Mouse (Mus musculus) kidney, embryonic 15.5 days (tissue): ENCODE results near the gene Tmc7. TPM values are rescaled to one million over a fixed set of nuclear protein-coding genes. Genes with fewer than 3 reads are reported as not detected.

ENCODE experiments used
- ATAC-seq: fragments of 200-750 bp; cut with Nextera tagmentation; replicated peaks from 2 replicates; pipeline ENCODE4 v1.8.0; 2017; ENCODE audit warnings: moderate TSS enrichment; ENCODE audit not compliant: low FRiP score
- H3K27ac ChIP-seq: fragments of 300-500 bp; sonication (generic); 2 replicates; pipeline ENCODE4 v1.5.1; 2015; ENCODE audit warnings: mild to moderate bottlenecking, inconsistent platforms
- H3K27me3 ChIP-seq: fragments of 300-500 bp; sonication (generic); 2 replicates; pipeline ENCODE4 v1.6.1; 2015; ENCODE audit warnings: inconsistent platforms
- H3K36me3 ChIP-seq: fragments of 300-500 bp; sonication (generic); 2 replicates; pipeline ENCODE4 v1.6.1; 2015; ENCODE audit warnings: inconsistent platforms
- H3K4me1 ChIP-seq: fragments of 300-500 bp; sonication (generic); 2 replicates; pipeline ENCODE4 v1.6.1; 2015; ENCODE audit warnings: inconsistent platforms
- H3K4me2 ChIP-seq: fragments of 300-500 bp; sonication (generic); 2 replicates; pipeline ENCODE4 v1.6.1; 2015; ENCODE audit warnings: moderate library complexity, mild to moderate bottlenecking, inconsistent platforms
- H3K4me3 ChIP-seq: fragments of 300-500 bp; sonication (generic); replicated peaks from 2 replicates; pipeline ENCODE4 v1.5.1; 2015; ENCODE audit warnings: mild to moderate bottlenecking, inconsistent platforms
- H3K9ac ChIP-seq: fragments of 300-500 bp; sonication (generic); 2 replicates; pipeline ENCODE4 v1.6.1; 2015; ENCODE audit warnings: mild to moderate bottlenecking, inconsistent platforms
- H3K9me3 ChIP-seq: fragments of 300-500 bp; sonication (generic); replicated peaks from 2 replicates; pipeline ENCODE4 v1.6.1; 2016; ENCODE audit warnings: inconsistent platforms
- WGBS: fragments of 180-500 bp; shearing (Covaris S2); methylation state at CpG from one replicate; pipeline ENCODE4 v1.1.7; 2015; ENCODE audit warnings: mixed read lengths; 5-methylcytosine and 5-hydroxymethylcytosine counted together
- polyA plus RNA-seq: library from polyadenylated mRNA; unstranded; fragments of >200 nt; fragmentation: Nextera tagmentation; extraction: Ambion mirVana; gene quantifications from 2 replicates; pipeline ENCODE4 v1.2.1, GENCODE M21; 2015

Gene Tmc7
- polyA plus RNA-seq, 1 experiment from 2014 or later: 2.3 TPM

GRCm38 (mm10) chr7:118583821-118584220, 715 bp downstream of the Tmc7 start:
- Histone ChIP-seq H3K4me3 (peak overlapping the region; percentile 72), H3K4me2 (peak overlapping the region; percentile 99), H3K4me1 (peaks cover 12% of the 10 kb centered on the region), H3K36me3 (no peaks in the 10 kb centered on the region), H3K27me3 (0 out of 2 replicates have a peak, but pooled peaks cover 5% of the 10 kb centered on the region), H3K27ac (no peak overlapping the region), H3K9ac (no peak overlapping the region; the same call in 1 of the 2 replicates), H3K9me3 (no peaks in the 10 kb centered on the region)
- 28% methylated on average over 7 of the region's 7 CpGs for WGBS
- ATAC-seq: no peak

DNA sequence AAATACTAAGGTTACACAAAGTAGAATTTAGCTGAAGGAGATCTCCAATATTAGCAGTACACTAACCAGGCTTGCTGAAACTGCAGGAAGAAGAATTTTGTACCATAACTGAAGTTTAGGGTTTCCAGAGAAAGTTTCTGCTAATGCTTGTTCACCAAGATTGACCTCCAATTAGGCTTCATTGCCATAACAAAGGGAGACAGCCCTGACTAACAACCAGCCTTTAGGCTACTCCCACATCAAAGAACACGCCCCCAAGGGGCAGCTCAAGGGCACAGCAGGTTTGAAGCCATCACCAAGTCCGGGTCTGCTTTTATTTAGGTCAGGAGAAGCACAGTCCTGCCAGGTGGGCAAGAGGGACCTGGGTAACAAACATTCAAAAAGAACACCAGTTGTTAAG, 4.6 kb downstream of the Tmc7 start:
- H3K27me3 ChIP-seq: 0 out of 2 replicates have a peak, but pooled peaks cover 5% of the 10 kb centered on the region
- peaks cover 15% of the 10 kb centered on the region for H3K4me1 ChIP-seq
- WGBS: 59% methylated on average over 2 of the region's 2 CpGs
- H3K4me2 ChIP-seq: no peak overlapping the region
- no peaks in the 10 kb centered on the region for H3K9me3 ChIP-seq
- H3K4me3 ChIP-seq: no peak overlapping the region
- H3K36me3 ChIP-seq: no peaks in the 10 kb centered on the region
- no peak overlapping the region for H3K27ac ChIP-seq
- H3K9ac ChIP-seq: no peak overlapping the region
- no peak for ATAC-seq

DNA sequence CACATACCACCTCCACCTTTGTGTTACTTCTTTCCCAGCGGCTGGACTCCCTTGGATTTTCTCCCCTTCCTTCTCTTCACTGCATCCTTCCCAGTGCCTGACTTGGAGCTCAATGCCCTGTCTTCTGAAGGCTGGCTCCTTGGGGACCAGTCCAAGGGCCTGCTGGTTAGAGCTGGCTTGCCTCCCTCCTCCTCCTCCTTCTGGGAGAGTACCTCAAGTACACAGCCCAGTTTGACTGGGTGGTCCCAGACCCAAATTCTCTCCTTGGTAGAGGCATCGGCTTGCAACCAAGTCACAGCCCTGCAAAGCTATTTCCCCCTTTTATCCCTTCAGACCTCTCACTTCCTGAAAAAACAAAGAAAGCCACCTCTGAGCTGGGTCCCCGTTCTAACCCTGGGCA, 6.3 kb downstream of the Tmc7 start:
- WGBS: 49% methylated on average over 3 of the region's 3 CpGs
- Histone ChIP-seq H3K9me3 (no peaks in the 10 kb centered on the region), H3K27ac (no peak overlapping the region), H3K4me2 (no peak overlapping the region), H3K36me3 (no peaks in the 10 kb centered on the region), H3K27me3 (0 out of 2 replicates have a peak, but pooled peaks cover 2% of the 10 kb centered on the region), H3K9ac (no peak overlapping the region), H3K4me3 (no peak overlapping the region), H3K4me1 (0 out of 2 replicates have a peak, but pooled peaks cover 3% of the 10 kb centered on the region)
- no peak for ATAC-seq

DNA sequence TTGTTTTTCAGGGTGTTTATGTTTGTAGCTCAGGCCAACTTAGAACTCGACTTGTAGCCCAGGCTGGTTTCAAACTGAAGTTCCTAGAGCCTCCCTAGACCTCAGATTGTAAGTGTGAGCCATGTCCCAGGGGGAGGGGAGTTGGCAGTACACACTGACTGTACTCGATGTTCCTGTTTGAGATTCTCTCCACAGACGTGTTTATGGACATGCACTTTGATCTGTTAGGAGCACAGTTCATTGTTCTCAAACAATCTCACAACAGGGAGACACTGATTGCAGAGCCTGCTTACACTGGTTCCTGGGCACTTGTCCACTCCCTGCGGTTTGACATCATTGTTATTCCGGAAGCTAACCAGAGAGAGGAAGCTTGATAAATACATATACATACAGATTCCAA, 12.5 kb downstream of the Tmc7 start:
- 67% methylated on average over 5 of the region's 5 CpGs for WGBS
- Histone ChIP-seq H3K4me3 (no peak overlapping the region), H3K4me1 (no peaks in the 10 kb centered on the region), H3K27me3 (no peaks in the 10 kb centered on the region), H3K4me2 (no peak overlapping the region), H3K9me3 (no peaks in the 10 kb centered on the region; the same call in 1 of the 2 replicates), H3K9ac (no peak overlapping the region), H3K27ac (no peak overlapping the region), H3K36me3 (no peaks in the 10 kb centered on the region)
- no peak for ATAC-seq

DNA sequence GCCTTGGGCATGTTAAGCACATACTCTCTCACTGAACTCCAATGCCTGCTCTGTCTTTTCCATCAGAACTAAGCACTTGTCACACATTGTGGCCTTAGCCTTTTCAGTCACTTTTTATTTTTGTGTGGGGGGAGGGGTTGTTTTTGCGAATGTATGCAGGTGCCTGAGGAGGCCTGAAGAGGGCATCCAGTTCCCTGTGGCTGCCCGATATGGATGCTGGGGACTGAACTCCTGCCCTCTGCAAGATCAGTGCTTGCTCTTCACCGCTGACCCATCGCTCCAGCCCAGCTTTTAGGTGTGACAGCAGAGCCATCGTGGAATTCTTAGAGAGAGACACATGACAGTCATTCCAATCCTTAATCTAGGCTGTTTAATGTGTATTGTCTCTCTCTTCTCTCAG, 13.2 kb downstream of the Tmc7 start:
- no peaks in the 10 kb centered on the region; the same call in 1 of the 2 replicates for H3K9me3 ChIP-seq
- no peak overlapping the region for H3K4me2 ChIP-seq
- H3K27me3 ChIP-seq: no peaks in the 10 kb centered on the region
- no peaks in the 10 kb centered on the region for H3K4me1 ChIP-seq
- no peak overlapping the region for H3K9ac ChIP-seq
- 48% methylated on average over 5 of the region's 5 CpGs for WGBS
- no peak overlapping the region for H3K27ac ChIP-seq
- no peak for ATAC-seq
- no peak overlapping the region for H3K4me3 ChIP-seq
- H3K36me3 ChIP-seq: no peaks in the 10 kb centered on the region

DNA sequence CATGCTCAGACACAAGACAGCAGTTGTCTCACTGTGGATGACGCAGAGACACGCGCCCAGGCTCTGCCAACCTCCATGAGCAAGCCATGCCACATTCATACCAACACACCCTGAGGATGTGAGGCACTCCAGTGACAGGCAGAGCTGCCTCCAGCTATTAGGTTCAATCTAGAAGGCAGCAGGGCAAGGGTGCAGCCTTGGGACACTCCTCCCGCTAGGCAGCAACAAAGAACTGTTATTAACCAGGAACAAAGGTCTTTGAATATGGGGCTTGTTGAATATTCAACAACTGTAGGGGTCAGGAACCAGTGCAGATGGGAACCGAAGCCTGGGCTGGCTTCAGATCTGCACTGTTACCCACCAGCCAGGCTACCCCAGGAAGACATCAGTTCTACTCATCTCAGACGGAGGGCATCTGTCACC, 15.4 kb downstream of the Tmc7 start:
- no peak overlapping the region for H3K4me2 ChIP-seq
- no peaks in the 10 kb centered on the region for H3K4me1 ChIP-seq
- H3K36me3 ChIP-seq: no peaks in the 10 kb centered on the region
- WGBS: 74% methylated on average over 6 of the region's 6 CpGs
- no peak overlapping the region for H3K9ac ChIP-seq
- H3K27me3 ChIP-seq: no peaks in the 10 kb centered on the region
- H3K9me3 ChIP-seq: no peaks in the 10 kb centered on the region; the same call in 1 of the 2 replicates
- no peak overlapping the region for H3K27ac ChIP-seq
- ATAC-seq: no peak
- H3K4me3 ChIP-seq: no peak overlapping the region

GRCm38 (mm10) chr7:118554290-118554689, 30.2 kb downstream of the Tmc7 start:
- no peaks in the 10 kb centered on the region for H3K27me3 ChIP-seq

GRCm38 (mm10) chr7:118553881-118554280, 30.7 kb downstream of the Tmc7 start:
- Histone ChIP-seq H3K36me3 (peaks cover 5% of the 10 kb centered on the region; the same call in 1 of the 2 replicates), H3K4me3 (no peak overlapping the region), H3K4me2 (no peak overlapping the region), H3K9ac (no peak overlapping the region), H3K4me1 (no peaks in the 10 kb centered on the region), H3K27me3 (no peaks in the 10 kb centered on the region), H3K9me3 (no peaks in the 10 kb centered on the region), H3K27ac (no peak overlapping the region)
- ATAC-seq: no peak
- WGBS: 73% methylated on average over 4 of the region's 4 CpGs

More at GRCm38 (mm10) chr7:118554290-118554689, 30.2 kb downstream of the Tmc7 start:
- ATAC-seq: no peak
- Histone ChIP-seq H3K4me1 (no peaks in the 10 kb centered on the region), H3K9ac (no peak overlapping the region), H3K4me3 (no peak overlapping the region), H3K9me3 (no peaks in the 10 kb centered on the region), H3K27ac (no peak overlapping the region), H3K36me3 (peaks cover 5% of the 10 kb centered on the region; the same call in 1 of the 2 replicates), H3K4me2 (no peak overlapping the region)
- WGBS: 73% methylated on average over 2 of the region's 2 CpGs

GRCm38 (mm10) chr7:118547451-118547850, 37.1 kb downstream of the Tmc7 start:
- 77% methylated on average over 10 of the region's 10 CpGs for WGBS
- no peak overlapping the region for H3K9ac ChIP-seq
- H3K9me3 ChIP-seq: no peaks in the 10 kb centered on the region
- no peak for ATAC-seq
- H3K4me1 ChIP-seq: 0 out of 2 replicates have a peak, but pooled peaks cover 2% of the 10 kb centered on the region
- no peaks in the 10 kb centered on the region for H3K27me3 ChIP-seq
- H3K4me3 ChIP-seq: no peak overlapping the region
- H3K27ac ChIP-seq: no peak overlapping the region
- H3K4me2 ChIP-seq: no peak overlapping the region
- H3K36me3 ChIP-seq: peaks cover 2% of the 10 kb centered on the region; the same call in 1 of the 2 replicates

GRCm38 (mm10) chr7:118544128-118544527, 40.4 kb downstream of the Tmc7 start:
- no peak for ATAC-seq
- H3K27me3 ChIP-seq: no peaks in the 10 kb centered on the region
- H3K9me3 ChIP-seq: no peaks in the 10 kb centered on the region
- H3K36me3 ChIP-seq: no peaks in the 10 kb centered on the region
- no peak overlapping the region for H3K4me3 ChIP-seq
- H3K9ac ChIP-seq: no peak overlapping the region
- H3K4me2 ChIP-seq: no peak overlapping the region
- no peak overlapping the region for H3K27ac ChIP-seq
- WGBS: 93% methylated on average over 4 of the region's 4 CpGs
- H3K4me1 ChIP-seq: 0 out of 2 replicates have a peak, but pooled peaks cover 2% of the 10 kb centered on the region

DNA sequence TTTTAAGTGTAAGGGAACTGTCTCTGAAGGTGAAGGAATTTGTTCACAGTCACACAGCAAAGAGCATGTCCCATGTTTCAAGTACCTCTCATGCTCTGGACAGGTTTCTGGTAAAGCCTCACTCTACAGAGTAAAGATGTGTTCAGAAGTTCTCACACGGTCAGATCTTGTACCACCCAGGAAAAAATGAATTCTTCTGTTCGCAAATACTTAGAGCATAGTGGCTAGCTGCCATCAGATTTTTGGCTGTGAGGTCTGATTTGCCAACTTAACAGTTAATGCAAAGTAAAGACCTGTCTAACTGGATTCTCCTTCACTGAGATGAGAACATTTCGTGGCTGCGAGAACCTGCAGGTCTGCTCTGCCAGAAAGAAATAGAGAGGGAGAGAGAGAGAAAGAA, 49.5 kb downstream of the Tmc7 start:
- no peak for ATAC-seq
- no peaks in the 10 kb centered on the region for H3K36me3 ChIP-seq
- H3K9ac ChIP-seq: no peak overlapping the region
- H3K9me3 ChIP-seq: no peaks in the 10 kb centered on the region
- no peak overlapping the region for H3K4me3 ChIP-seq
- H3K4me1 ChIP-seq: 0 out of 2 replicates have a peak, but pooled peaks cover 12% of the 10 kb centered on the region
- H3K4me2 ChIP-seq: no peak overlapping the region
- no peak overlapping the region for H3K27ac ChIP-seq
- H3K27me3 ChIP-seq: no peaks in the 10 kb centered on the region
- WGBS: 88% methylated on average over 4 of the region's 4 CpGs

- Histone ChIP-seq H3K4me1 (0 out of 2 replicates have a peak, but pooled peaks cover 12% of the 10 kb centered on the region), H3K9me3 (no peaks in the 10 kb centered on the region), H3K27me3 (no peaks in the 10 kb centered on the region), H3K4me3 (no peak overlapping the region), H3K27ac (no peak overlapping the region), H3K4me2 (no peak overlapping the region), H3K9ac (no peak overlapping the region), H3K36me3 (peaks cover under 1% of the 10 kb centered on the region; the same call in 1 of the 2 replicates)
- 74% methylated on average over 3 of the region's 3 CpGs for WGBS
- no peak for ATAC-seq
These were observed 50.2 kb downstream of the Tmc7 start for GRCm38 (mm10) chr7:118534326-118534725.

GRCm38 (mm10) chr7:118533178-118533578, 51.4 kb downstream of the Tmc7 start, which contains the start of gene Coq7:
TSS of gene Coq7 (minus strand) at chr7:118533356.
- H3K4me2 ChIP-seq: peak within 1 kb of the TSS; percentile 70
- peak within 1 kb of the TSS; percentile 98 for H3K27ac ChIP-seq
- H3K27me3 ChIP-seq: no peaks in the 10 kb centered on the region
- H3K4me1 ChIP-seq: 0 out of 2 replicates have a peak, but pooled peaks cover 12% of the 10 kb centered on the region
- H3K9ac ChIP-seq: peak within 1 kb of the TSS; percentile 69
- under 1% methylated on average over 31 of the region's 31 CpGs for WGBS
- no peaks in the 10 kb centered on the region for H3K9me3 ChIP-seq
- peaks cover 12% of the 10 kb centered on the region for H3K36me3 ChIP-seq
- H3K4me3 ChIP-seq: peak within 1 kb of the TSS; percentile 76
- peak; percentile 99 for ATAC-seq
